Mouse (Mus musculus): ENCODE data around the gene Chd2. TPM values are rescaled to one million over a fixed set of nuclear protein-coding genes. Genes with fewer than 3 reads are reported as not detected.

Gene Chd2
- polyA plus RNA-seq, 1 experiment from 2014 or later: 70.9 TPM

DNA sequence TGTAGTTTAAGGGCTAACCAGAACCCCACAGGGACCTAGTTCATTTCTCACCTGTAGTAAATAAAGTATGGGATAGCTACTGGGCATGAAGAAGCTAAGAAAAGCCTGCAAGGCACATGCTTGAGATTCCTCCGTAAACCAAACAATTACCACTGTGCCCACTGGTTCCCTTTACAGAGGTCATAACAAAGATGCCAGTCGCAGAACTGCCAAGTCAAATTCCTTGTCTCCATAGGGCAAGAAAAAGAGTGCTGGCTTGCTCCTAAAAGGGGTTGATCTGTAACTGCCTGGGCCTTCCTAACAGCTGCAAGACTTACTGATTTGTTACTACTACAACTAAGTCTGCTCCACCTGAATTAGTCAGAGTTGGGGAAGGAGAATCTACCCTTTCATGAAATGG lies 32.9 kb downstream of the Chd2 start:
- Histone ChIP-seq H3K9ac (ENCODE audit: low read depth, low read length) (no peak overlapping the region), H3K27me3 (ENCODE audit: control insufficient read depth, insufficient read depth, low read length) (no peaks in the 10 kb centered on the region), H3K4me2 (replicated peaks; ENCODE audit: low read depth, low read length) (no peak overlapping the region), H3K9me3 (ENCODE audit: control insufficient read depth, low read length) (no peaks in the 10 kb centered on the region), H3K36me3 (ENCODE audit: control insufficient read depth, insufficient read depth, low read length) (peaks cover 93% of the 10 kb centered on the region), H3K4me1 (ENCODE audit: control insufficient read depth, insufficient read depth, low read length) (no peaks in the 10 kb centered on the region), H3K4me3 (ENCODE audit: low read length) (no peak overlapping the region), H3K27ac (ENCODE audit: low read depth, low read length) (no peak overlapping the region)
- no peak for ATAC-seq (ENCODE audit: low FRiP score, low TSS enrichment)
- 95% methylated on average over 2 of the region's 2 CpGs for WGBS

- H3K4me2 ChIP-seq (replicated peaks; ENCODE audit: low read depth, low read length): no peak overlapping the region
- H3K27me3 ChIP-seq (ENCODE audit: control insufficient read depth, insufficient read depth, low read length): no peaks in the 10 kb centered on the region
- H3K9ac ChIP-seq (ENCODE audit: low read depth, low read length): no peak overlapping the region
- ATAC-seq (ENCODE audit: low FRiP score, low TSS enrichment): no peak
- H3K4me3 ChIP-seq (ENCODE audit: low read length): no peak overlapping the region
- 96% methylated on average over 6 of the region's 6 CpGs for WGBS
- H3K27ac ChIP-seq (ENCODE audit: low read depth, low read length): no peak overlapping the region
- H3K9me3 ChIP-seq (ENCODE audit: control insufficient read depth, low read length): no peaks in the 10 kb centered on the region
- no peaks in the 10 kb centered on the region for H3K4me1 ChIP-seq (ENCODE audit: control insufficient read depth, insufficient read depth, low read length)
- H3K36me3 ChIP-seq (ENCODE audit: control insufficient read depth, insufficient read depth, low read length): peaks cover 96% of the 10 kb centered on the region
Measured at GRCm38 (mm10) chr7:73507491-73507890, 34.1 kb downstream of the Chd2 start.

- Histone ChIP-seq H3K4me2 (replicated peaks; ENCODE audit: low read depth, low read length) (no peak overlapping the region), H3K4me3 (ENCODE audit: low read length) (no peak overlapping the region), H3K9me3 (ENCODE audit: control insufficient read depth, low read length) (no peaks in the 10 kb centered on the region), H3K9ac (ENCODE audit: low read depth, low read length) (no peak overlapping the region), H3K27me3 (ENCODE audit: control insufficient read depth, insufficient read depth, low read length) (no peaks in the 10 kb centered on the region), H3K27ac (ENCODE audit: low read depth, low read length) (no peak overlapping the region), H3K36me3 (ENCODE audit: control insufficient read depth, insufficient read depth, low read length) (peaks cover 96% of the 10 kb centered on the region), H3K4me1 (ENCODE audit: control insufficient read depth, insufficient read depth, low read length) (no peaks in the 10 kb centered on the region)
- WGBS: 100% methylated on average over 1 of the region's 1 CpGs
- no peak for ATAC-seq (ENCODE audit: low FRiP score, low TSS enrichment)
Measured at GRCm38 (mm10) chr7:73506852-73507251, 34.8 kb downstream of the Chd2 start.

DNA sequence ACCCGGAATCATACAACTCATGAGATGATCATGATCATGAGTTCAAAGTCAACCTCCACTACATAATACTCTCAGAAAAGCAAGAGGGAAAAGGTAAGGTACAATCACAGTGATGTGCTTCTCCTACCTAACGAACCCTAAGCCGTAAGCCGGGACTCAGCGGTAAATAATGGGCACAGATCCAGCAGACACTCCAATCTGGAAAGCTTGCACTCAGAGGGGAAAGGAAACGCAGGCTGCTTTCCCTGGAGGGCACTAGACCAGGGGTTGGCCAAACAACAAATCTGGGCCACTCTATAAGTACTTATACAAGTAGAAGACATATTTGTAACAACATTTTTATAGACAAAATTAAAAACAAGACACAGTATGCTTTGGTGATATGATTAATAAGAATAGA lies 36.4 kb downstream of the Chd2 start:
- no peaks in the 10 kb centered on the region for H3K9me3 ChIP-seq (ENCODE audit: control insufficient read depth, low read length)
- no peak overlapping the region for H3K4me2 ChIP-seq (replicated peaks; ENCODE audit: low read depth, low read length)
- 92% methylated on average over 6 of the region's 6 CpGs for WGBS
- H3K27me3 ChIP-seq (ENCODE audit: control insufficient read depth, insufficient read depth, low read length): no peaks in the 10 kb centered on the region
- no peak overlapping the region for H3K9ac ChIP-seq (ENCODE audit: low read depth, low read length)
- peaks cover 96% of the 10 kb centered on the region for H3K36me3 ChIP-seq (ENCODE audit: control insufficient read depth, insufficient read depth, low read length)
- no peaks in the 10 kb centered on the region for H3K4me1 ChIP-seq (ENCODE audit: control insufficient read depth, insufficient read depth, low read length)
- H3K27ac ChIP-seq (ENCODE audit: low read depth, low read length): no peak overlapping the region
- ATAC-seq (ENCODE audit: low FRiP score, low TSS enrichment): no peak
- no peak overlapping the region for H3K4me3 ChIP-seq (ENCODE audit: low read length)

- Histone ChIP-seq H3K27me3 (ENCODE audit: control insufficient read depth, insufficient read depth, low read length) (no peaks in the 10 kb centered on the region), H3K4me2 (replicated peaks; ENCODE audit: low read depth, low read length) (no peak overlapping the region), H3K4me3 (ENCODE audit: low read length) (no peak overlapping the region), H3K27ac (ENCODE audit: low read depth, low read length) (no peak overlapping the region), H3K9me3 (ENCODE audit: control insufficient read depth, low read length) (no peaks in the 10 kb centered on the region), H3K9ac (ENCODE audit: low read depth, low read length) (no peak overlapping the region), H3K4me1 (ENCODE audit: control insufficient read depth, insufficient read depth, low read length) (no peaks in the 10 kb centered on the region), H3K36me3 (ENCODE audit: control insufficient read depth, insufficient read depth, low read length) (peaks cover 85% of the 10 kb centered on the region)
- ATAC-seq (ENCODE audit: low FRiP score, low TSS enrichment): no peak
- 89% methylated on average over 2 of the region's 2 CpGs for WGBS
Measured at GRCm38 (mm10) chr7:73498200-73498599, 43.4 kb downstream of the Chd2 start.

- H3K4me1 ChIP-seq (ENCODE audit: control insufficient read depth, insufficient read depth, low read length): no peaks in the 10 kb centered on the region
- no peaks in the 10 kb centered on the region for H3K9me3 ChIP-seq (ENCODE audit: control insufficient read depth, low read length)
- 76% methylated on average over 5 of the region's 5 CpGs for WGBS
- no peak for ATAC-seq (ENCODE audit: low FRiP score, low TSS enrichment)
- no peak overlapping the region for H3K4me2 ChIP-seq (replicated peaks; ENCODE audit: low read depth, low read length)
- H3K36me3 ChIP-seq (ENCODE audit: control insufficient read depth, insufficient read depth, low read length): peaks cover 88% of the 10 kb centered on the region
- H3K27me3 ChIP-seq (ENCODE audit: control insufficient read depth, insufficient read depth, low read length): no peaks in the 10 kb centered on the region
- no peak overlapping the region for H3K9ac ChIP-seq (ENCODE audit: low read depth, low read length)
- no peak overlapping the region for H3K27ac ChIP-seq (ENCODE audit: low read depth, low read length)
- H3K4me3 ChIP-seq (ENCODE audit: low read length): no peak overlapping the region
Measured at GRCm38 (mm10) chr7:73489261-73489660, 52.4 kb downstream of the Chd2 start.

DNA sequence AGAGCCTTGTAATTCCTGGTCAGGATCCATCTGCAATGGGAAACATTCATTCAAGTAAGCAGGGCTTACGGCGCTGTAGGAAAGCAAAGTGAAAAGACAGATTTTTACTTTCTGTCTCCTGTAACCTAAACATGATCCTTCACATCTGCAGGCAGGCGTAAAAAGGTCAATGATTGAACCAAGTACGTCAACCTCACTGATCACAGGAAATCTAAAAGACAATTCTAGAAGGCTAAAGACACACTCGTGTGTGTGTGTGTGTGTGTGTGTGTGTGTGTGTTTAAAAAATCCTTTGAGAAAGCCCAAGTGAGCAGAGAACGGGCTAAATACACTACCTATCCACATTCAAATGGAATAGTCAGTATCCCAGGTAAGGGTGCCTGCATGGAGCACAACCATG lies 60.5 kb downstream of the Chd2 start:
- no peak for ATAC-seq (ENCODE audit: low FRiP score, low TSS enrichment)
- peaks cover 91% of the 10 kb centered on the region for H3K36me3 ChIP-seq (ENCODE audit: control insufficient read depth, insufficient read depth, low read length)

GRCm38 (mm10) chr7:73479506-73479905 lies 62.1 kb downstream of the Chd2 start:
- H3K4me3 ChIP-seq (ENCODE audit: low read length): no peak overlapping the region
- no peak overlapping the region for H3K9ac ChIP-seq (ENCODE audit: low read depth, low read length)
- no peak overlapping the region for H3K4me2 ChIP-seq (replicated peaks; ENCODE audit: low read depth, low read length)
- H3K4me1 ChIP-seq (ENCODE audit: control insufficient read depth, insufficient read depth, low read length): no peaks in the 10 kb centered on the region
- no peaks in the 10 kb centered on the region for H3K9me3 ChIP-seq (ENCODE audit: control insufficient read depth, low read length)
- 40% methylated on average over 3 of the region's 3 CpGs for WGBS
- no peaks in the 10 kb centered on the region for H3K27me3 ChIP-seq (ENCODE audit: control insufficient read depth, insufficient read depth, low read length)
- peaks cover 93% of the 10 kb centered on the region for H3K36me3 ChIP-seq (ENCODE audit: control insufficient read depth, insufficient read depth, low read length)
- no peak overlapping the region for H3K27ac ChIP-seq (ENCODE audit: low read depth, low read length)
- ATAC-seq (ENCODE audit: low FRiP score, low TSS enrichment): no peak

More for the DNA sequence above, 60.5 kb downstream of the Chd2 start:
- H3K4me1 ChIP-seq (ENCODE audit: control insufficient read depth, insufficient read depth, low read length): no peaks in the 10 kb centered on the region
- no peak overlapping the region for H3K9ac ChIP-seq (ENCODE audit: low read depth, low read length)
- H3K4me3 ChIP-seq (ENCODE audit: low read length): no peak overlapping the region
- no peak overlapping the region for H3K27ac ChIP-seq (ENCODE audit: low read depth, low read length)
- WGBS: 64% methylated on average over 6 of the region's 6 CpGs
- H3K27me3 ChIP-seq (ENCODE audit: control insufficient read depth, insufficient read depth, low read length): no peaks in the 10 kb centered on the region
- no peak overlapping the region for H3K4me2 ChIP-seq (replicated peaks; ENCODE audit: low read depth, low read length)
- H3K9me3 ChIP-seq (ENCODE audit: control insufficient read depth, low read length): no peaks in the 10 kb centered on the region

- H3K27me3 ChIP-seq (ENCODE audit: control insufficient read depth, insufficient read depth, low read length): no peaks in the 10 kb centered on the region
- no peaks in the 10 kb centered on the region for H3K9me3 ChIP-seq (ENCODE audit: control insufficient read depth, low read length)
- H3K4me3 ChIP-seq (ENCODE audit: low read length): no peak overlapping the region
- H3K27ac ChIP-seq (ENCODE audit: low read depth, low read length): no peak overlapping the region
- H3K36me3 ChIP-seq (ENCODE audit: control insufficient read depth, insufficient read depth, low read length): peaks cover 97% of the 10 kb centered on the region
- H3K9ac ChIP-seq (ENCODE audit: low read depth, low read length): no peak overlapping the region
- 80% methylated on average over 11 of the region's 11 CpGs for WGBS
- no peak overlapping the region for H3K4me2 ChIP-seq (replicated peaks; ENCODE audit: low read depth, low read length)
- no peak for ATAC-seq (ENCODE audit: low FRiP score, low TSS enrichment)
- H3K4me1 ChIP-seq (ENCODE audit: control insufficient read depth, insufficient read depth, low read length): no peaks in the 10 kb centered on the region
Measured at GRCm38 (mm10) chr7:73478157-73479058, 63.2 kb downstream of the Chd2 start.
